Mouse (Mus musculus) CH12.LX (cell line): Measurements from ENCODE around the gene Cyb5rl. TPM values are rescaled to one million over a fixed set of nuclear protein-coding genes. Genes with fewer than 3 reads are reported as not detected.
A peak's percentile ranks its signal among the peaks of the same experiment; 100 is the strongest.

Source experiments
- DNase-seq: peaks from one replicate; pipeline ENCODE4 v3.0.0-alpha.2; 2013; ENCODE audit errors: extremely low read depth
- H3K27ac ChIP-seq: 2 replicates; pipeline ENCODE4 v1.5.1; 2012; ENCODE audit warnings: low read depth, mild to moderate bottlenecking, control low read depth, moderate library complexity; ENCODE audit not compliant: insufficient read depth
- H3K27me3 ChIP-seq: replicated peaks from 2 replicates; pipeline ENCODE3; 2012; ENCODE audit warnings: inconsistent platforms
- H3K36me3 ChIP-seq, 2 experiments: replicated peaks in 1 of 2; 2 replicates each; pipeline versions ENCODE3 to v1.6.1; 2012; ENCODE audit warnings: inconsistent platforms in 1 of 2, low read length in 1 of 2, mild to moderate bottlenecking in 1 of 2, mixed read lengths in 1 of 2, moderate library complexity in 1 of 2; ENCODE audit not compliant: control insufficient read depth in 1 of 2, insufficient read depth in 1 of 2
- H3K4me1 ChIP-seq, 2 experiments: 2 replicates each; pipeline ENCODE4 v1.6.1; 2012; ENCODE audit warnings: inconsistent platforms in 1 of 2, moderate library complexity in 1 of 2; ENCODE audit not compliant: insufficient read depth in 2 of 2, control insufficient read depth in 1 of 2
- H3K4me2 ChIP-seq: 2 replicates; pipeline ENCODE4 v1.6.1; 2012; ENCODE audit warnings: low read depth, mild to moderate bottlenecking, control low read depth; ENCODE audit not compliant: poor library complexity, insufficient read depth, severe bottlenecking
- H3K4me3 ChIP-seq, 3 experiments: fragments of 150-350 bp in 1 of 3; sonication (generic) in 1 of 3; replicated peaks in 1 of 3; 2 replicates each; pipeline versions ENCODE3 to v1.5.1; 2011 to 2012; ENCODE audit warnings: low read depth in 2 of 3, low read length in 2 of 3, mild to moderate bottlenecking in 2 of 3, moderate library complexity in 2 of 3, control low read depth in 1 of 3, improper control_type of control experiment in 1 of 3, inconsistent platforms in 1 of 3, mixed read lengths in 1 of 3; ENCODE audit not compliant: poor library complexity in 1 of 3
- H3K79me2 ChIP-seq: replicated peaks from 2 replicates; pipeline ENCODE4 v1.6.1; 2012; ENCODE audit warnings: mild to moderate bottlenecking, moderate library complexity; ENCODE audit not compliant: control insufficient read depth, poor library complexity, insufficient read depth, severe bottlenecking; ENCODE audit errors: extremely low read depth
- H3K9ac ChIP-seq: 2 replicates; pipeline ENCODE4 v1.6.1; 2012; ENCODE audit warnings: low read depth, mild to moderate bottlenecking, control low read depth, moderate library complexity; ENCODE audit not compliant: insufficient read depth
- H3K9me3 ChIP-seq: replicated peaks from 2 replicates; pipeline ENCODE3; 2012; ENCODE audit warnings: low read length, inconsistent platforms, mixed read lengths
- BHLHE40 ChIP-seq: IDR thresholded peaks from 2 replicates; pipeline ENCODE4 v1.6.1; 2011; ENCODE audit warnings: mild to moderate bottlenecking, low read depth, low read length, improper control_type of control experiment
- CHD2 ChIP-seq: IDR thresholded peaks from 2 replicates; pipeline ENCODE4 v1.6.1; 2011; ENCODE audit warnings: low read length, improper control_type of control experiment
- CTCF ChIP-seq, 2 experiments: IDR thresholded peaks in 1 of 2; conservative IDR thresholded peaks in 1 of 2; 2 replicates each; pipeline ENCODE4 v1.5.1; 2011 to 2012; ENCODE audit warnings: low read depth in 2 of 2, low read length in 2 of 2, improper control_type of control experiment in 1 of 2, inconsistent platforms in 1 of 2, mild to moderate bottlenecking in 1 of 2, moderate library complexity in 1 of 2
- E2F4 ChIP-seq: IDR thresholded peaks from 2 replicates; pipeline ENCODE4 v1.6.1; 2011; ENCODE audit warnings: low read depth, low read length, improper control_type of control experiment; ENCODE audit not compliant: insufficient replicate concordance
- ELF1 ChIP-seq: IDR thresholded peaks from 2 replicates; pipeline ENCODE4 v1.6.1; 2014; ENCODE audit warnings: low read depth, mild to moderate bottlenecking, inconsistent platforms, low read length, improper control_type of control experiment
- EP300 ChIP-seq: IDR thresholded peaks from 2 replicates; pipeline ENCODE4 v1.6.1; 2011; ENCODE audit warnings: low read length, improper control_type of control experiment
- HCFC1 ChIP-seq: IDR thresholded peaks from 2 replicates; pipeline ENCODE4 v1.6.1; 2012; ENCODE audit warnings: low read depth, mild to moderate bottlenecking, inconsistent platforms, low read length, improper control_type of control experiment
- IRF4 ChIP-seq: IDR thresholded peaks from 2 replicates; pipeline ENCODE4 v1.6.1; 2014; ENCODE audit warnings: low read depth, mild to moderate bottlenecking, inconsistent platforms, low read length, improper control_type of control experiment
- JUN ChIP-seq: IDR thresholded peaks from 2 replicates; pipeline ENCODE4 v1.6.1; 2011; ENCODE audit warnings: low read depth, mild to moderate bottlenecking, low read length, improper control_type of control experiment, moderate library complexity; ENCODE audit not compliant: insufficient read depth
- KAT2A ChIP-seq: IDR thresholded peaks from 2 replicates; pipeline ENCODE4 v1.6.1; 2012; ENCODE audit warnings: low read length, improper control_type of control experiment, inconsistent platforms; ENCODE audit not compliant: insufficient replicate concordance
- MAX ChIP-seq: IDR thresholded peaks from 2 replicates; pipeline ENCODE4 v1.6.1; 2011; ENCODE audit warnings: low read length, improper control_type of control experiment
- MEF2A ChIP-seq: IDR thresholded peaks from 2 replicates; pipeline ENCODE4 v1.6.1; 2014; ENCODE audit warnings: low read depth, mild to moderate bottlenecking, inconsistent platforms, low read length, improper control_type of control experiment, borderline replicate concordance
- MXI1 ChIP-seq: IDR thresholded peaks from 2 replicates; pipeline ENCODE4 v1.6.1; 2011; ENCODE audit warnings: mild to moderate bottlenecking, low read depth, low read length, improper control_type of control experiment
- MYC ChIP-seq: IDR thresholded peaks from 2 replicates; pipeline ENCODE4 v1.6.1; 2011; ENCODE audit warnings: low read depth, mild to moderate bottlenecking, improper control_type of control experiment, low read length
- NELFE ChIP-seq: IDR thresholded peaks from 2 replicates; pipeline ENCODE4 v1.6.1; 2011; ENCODE audit warnings: low read depth, low read length, improper control_type of control experiment
- NRF1 ChIP-seq: IDR thresholded peaks from 2 replicates; pipeline ENCODE4 v1.6.1; 2014; ENCODE audit warnings: low read depth, mild to moderate bottlenecking, inconsistent platforms, low read length, improper control_type of control experiment, moderate library complexity
- POLR2A ChIP-seq: IDR thresholded peaks from 2 replicates; pipeline ENCODE4 v1.6.1; 2011; ENCODE audit warnings: low read depth, mild to moderate bottlenecking, improper control_type of control experiment, low read length
- POLR2AphosphoS2 ChIP-seq: IDR thresholded peaks from 2 replicates; pipeline ENCODE4 v1.6.1; 2011; ENCODE audit warnings: low read depth, low read length, improper control_type of control experiment
- RAD21 ChIP-seq: IDR thresholded peaks from 2 replicates; pipeline ENCODE4 v1.6.1; 2011; ENCODE audit warnings: low read depth, mild to moderate bottlenecking, low read length, improper control_type of control experiment, moderate library complexity
- SIN3A ChIP-seq: IDR thresholded peaks from 2 replicates; pipeline ENCODE4 v1.6.1; 2012; ENCODE audit warnings: low read length, improper control_type of control experiment, inconsistent platforms
- TBP ChIP-seq: conservative IDR thresholded peaks from 2 replicates; pipeline ENCODE4 v1.6.1; 2011; ENCODE audit warnings: low read depth, low read length, improper control_type of control experiment
- TCF12 ChIP-seq: IDR thresholded peaks from 2 replicates; pipeline ENCODE4 v1.6.1; 2014; ENCODE audit warnings: low read depth, mild to moderate bottlenecking, inconsistent platforms, low read length, improper control_type of control experiment
- UBTF ChIP-seq: IDR thresholded peaks from 2 replicates; pipeline ENCODE4 v1.6.1; 2012; ENCODE audit warnings: low read depth, mild to moderate bottlenecking, inconsistent platforms, low read length, improper control_type of control experiment, moderate library complexity
- USF1 ChIP-seq: IDR thresholded peaks from 2 replicates; pipeline ENCODE4 v1.6.1; 2014; ENCODE audit warnings: low read depth, mild to moderate bottlenecking, inconsistent platforms, low read length, improper control_type of control experiment
- ZKSCAN1 ChIP-seq: IDR thresholded peaks from 2 replicates; pipeline ENCODE4 v1.6.1; 2012; ENCODE audit warnings: low read depth, inconsistent platforms, low read length, improper control_type of control experiment, borderline replicate concordance
- ZMIZ1 ChIP-seq: IDR thresholded peaks from 2 replicates; pipeline ENCODE4 v1.6.1; 2012; ENCODE audit warnings: low read depth, mild to moderate bottlenecking, inconsistent platforms, low read length, improper control_type of control experiment
- ZNF384 ChIP-seq: IDR thresholded peaks from 2 replicates; pipeline ENCODE4 v1.6.1; 2012; ENCODE audit warnings: low read depth, low read length, improper control_type of control experiment, inconsistent platforms
- dilution Hi-C: fragments of 300-500 bp; cut with MboI; formaldehyde crosslinking; loops from 2 replicates; pipeline ENCODE4 v1.14.3; 2020; ENCODE audit warnings: low sequenced_read_pairs; ENCODE audit not compliant: extremely low pct_unique_long_range_greater_than_20kb, extremely low pct_ligation_motif_present
- in situ Hi-C: fragments of 300-500 bp; cut with MboI; formaldehyde crosslinking; loops from 3 replicates; pipeline ENCODE4 v1.14.3; 2019; ENCODE audit warnings: low sequenced_read_pairs, low pct_ligation_motif_present, low pct_unique_long_range_greater_than_20kb, mixed read lengths
- polyA plus RNA-seq: library from polyadenylated mRNA; unstranded; fragments of >175 nt; gene quantifications from 2 replicates; pipeline ENCODE4 v1.2.1, GENCODE M21; 2012; ENCODE audit warnings: low read depth; ENCODE audit not compliant: insufficient read length
- total RNA-seq, 2 experiments: library from RNA; depleted of rRNA; stranded (reverse); fragments of 300-350 nt in 1 of 2; fragments of >200 nt in 1 of 2; gene quantifications; 2 replicates each; pipeline ENCODE4 v1.2.3; 2012 to 2014

Gene Cyb5rl
- total RNA-seq (2012; rRNA removed) (14.0 and 16.4 TPM in 2 replicates), total RNA-seq (2014; rRNA removed) (22.7 and 23.4 TPM in 2 replicates), polyA plus RNA-seq (19.3 and 24.9 TPM in 2 replicates)

DNA sequence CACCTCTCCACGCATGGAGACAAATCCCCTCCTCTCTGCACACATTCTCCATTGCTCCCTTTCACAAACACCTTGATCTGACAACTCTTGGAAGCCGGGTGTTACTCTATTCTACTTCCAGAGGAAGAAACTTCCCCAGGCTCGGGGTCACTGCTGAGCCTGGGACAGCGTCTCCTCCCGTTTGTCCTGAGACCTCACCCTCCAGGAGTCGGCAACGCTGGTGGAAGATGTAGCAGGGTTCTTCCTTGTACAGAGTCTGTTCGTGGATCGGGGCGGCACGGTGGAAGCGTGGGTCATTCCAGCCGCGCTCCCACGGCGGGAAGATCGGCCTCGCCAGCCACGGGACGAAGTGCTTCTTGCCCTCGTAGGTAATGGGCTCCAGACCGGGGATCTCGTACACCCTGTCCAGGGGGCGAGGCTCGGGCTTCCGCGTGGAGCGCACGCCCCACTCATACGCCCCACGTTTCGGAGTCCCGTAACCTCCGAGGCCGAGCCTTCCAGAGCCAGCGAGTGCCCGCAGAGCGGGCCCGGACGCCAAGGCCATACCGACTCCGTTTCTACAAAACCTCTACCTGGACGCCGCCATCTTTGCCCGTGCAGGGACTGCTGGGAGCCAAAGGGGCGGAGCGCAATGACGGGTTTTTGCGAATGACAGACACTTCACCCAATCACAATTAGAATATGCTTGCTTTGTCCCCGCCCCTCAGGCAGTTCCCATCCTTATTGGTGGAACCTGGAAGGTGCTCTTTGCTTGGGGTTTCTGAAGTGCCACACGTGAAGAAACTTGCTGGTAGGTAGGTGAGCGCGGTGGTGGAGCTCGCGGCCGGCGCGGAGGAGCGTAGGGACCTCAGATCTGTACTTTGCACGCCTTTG lies at the start of gene Cyb5rl, which contains the start of gene Mrpl37:
Cyb5rl (plus strand) TSS at position 737 of the 873 bp plus-strand sequence.
Mrpl37 (minus strand) TSS at position 617 of the 873 bp plus-strand sequence.
- Histone ChIP-seq H3K4me3 (peak within 1 kb of the TSS; percentile 81 to 92 (median 91)), H3K79me2 (peaks cover 10% of the 10 kb centered on the region), H3K4me1 (peaks cover 10 to 36% of the 10 kb centered on the region in 2 experiments), H3K27me3 (no peaks in the 10 kb centered on the region), H3K9ac (peak within 1 kb of the TSS; percentile 83), H3K9me3 (no peaks in the 10 kb centered on the region), H3K36me3 (peaks cover 28 to 52% of the 10 kb centered on the region in 2 experiments), H3K27ac (0 out of 2 replicates have a peak within 1 kb of the TSS, but pooled peaks have one; percentile 15), H3K4me2 (peak within 1 kb of the TSS; percentile 83)
- peak; percentile 98 for DNase-seq
- dilution Hi-C loops: no loop called here
- in situ Hi-C loops: no loop called here
- TF ChIP-seq SIN3A (peak; percentile 77), MXI1 (peak; percentile 95), UBTF (no peak), CTCF (conservative IDR thresholded peaks at IDR 0.05 in 1 of 2, IDR thresholded peaks at IDR 0.05 in 1 of 2; ENCODE audit: low read depth in 2 of 2, low read length in 2 of 2) (no peak), HCFC1 (peak; percentile 87), TCF12 (peak; percentile 88), BHLHE40 (peak; percentile 81), ZMIZ1 (peak; percentile 86), RAD21 (no peak), CHD2 (peak; percentile 93), USF1 (no peak), ZNF384 (no peak), JUN (no peak), MEF2A (0 out of 2 replicates have a peak, but pooled peaks have one; percentile 15), ZKSCAN1 (no peak), NRF1 (peak; percentile 63), POLR2AphosphoS2 (peak; percentile 78; the same call in 1 of the 2 replicates), POLR2A (peak; percentile 93), TBP (peak; percentile 94), MAX (peak; percentile 58), E2F4 (no peak), IRF4 (peak; percentile 9; the same call in 1 of the 2 replicates), ELF1 (peak; percentile 57; the same call in 1 of the 2 replicates), EP300 (no peak), MYC (peak; percentile 60), KAT2A (peak; percentile 76; the same call in 1 of the 2 replicates), NELFE (peak; percentile 93)
